Mouse (Mus musculus): ENCODE results near the gene Trmt61a. TPM values are rescaled to one million over a fixed set of nuclear protein-coding genes. Genes with fewer than 3 reads are reported as not detected.
"Not testable (repeated sequence)": the region's sequence is repeated elsewhere in the genome, so short reads cannot be mapped to it uniquely, and the experiment has no call there.

The Trmt61a gene
- polyA plus RNA-seq, 1 experiment from 2014 or later = 15.1 TPM

DNA sequence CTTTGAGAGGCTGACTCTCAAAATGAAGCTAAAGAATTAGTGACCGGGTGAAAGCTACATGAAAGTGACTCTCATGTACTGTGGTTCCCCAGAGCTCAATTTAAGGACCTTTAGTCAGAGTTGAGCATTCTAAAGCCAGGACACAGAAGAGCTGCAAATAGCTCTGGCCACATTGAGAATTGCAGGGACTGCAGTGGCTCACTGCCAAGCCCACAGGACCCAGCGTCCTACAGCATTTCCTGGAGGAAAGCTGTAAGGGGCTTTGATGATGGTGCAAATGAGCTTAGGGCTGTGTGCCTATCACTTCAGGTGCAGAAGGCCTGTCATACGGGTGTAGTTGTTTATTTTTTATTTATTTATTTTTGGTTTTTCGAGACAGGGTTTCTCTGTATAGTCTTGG lies 30.3 kb downstream of the Trmt61a start:
- no peak for DNase-seq (ENCODE audit: low spot score)
- Histone ChIP-seq H3K27me3 (ENCODE audit: insufficient read depth, poor library complexity, severe bottlenecking) (no peaks in the 10 kb centered on the region), H3K4me1 (replicated peaks) (peaks cover 28% of the 10 kb centered on the region), H3K9me3 (no peaks in the 10 kb centered on the region), H3K36me3 (peaks cover 56% of the 10 kb centered on the region), H3K4me3 (no peak overlapping the region), H3K27ac (no peak overlapping the region)
- 91% methylated on average over 4 of the region's 4 CpGs for WGBS

DNA sequence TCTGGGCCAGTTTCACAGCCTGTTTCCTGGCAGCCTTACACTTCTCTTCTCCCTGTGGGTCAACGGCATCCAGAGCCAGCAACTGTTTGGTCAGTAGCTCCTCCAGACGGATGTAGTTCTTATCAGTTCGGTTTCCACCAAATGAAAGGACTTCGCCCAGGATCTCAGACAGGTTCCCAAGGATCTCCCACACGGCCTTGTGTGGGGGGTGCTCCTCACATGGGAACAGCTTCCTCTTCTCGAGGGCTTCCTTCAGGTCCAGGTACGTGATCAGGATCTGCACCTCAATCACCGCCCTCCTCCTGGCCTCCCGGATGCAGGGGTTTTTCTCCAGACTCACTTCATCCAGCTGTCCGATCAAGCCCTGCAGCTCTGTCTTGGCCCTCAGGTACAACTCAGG lies 32.2 kb downstream of the Trmt61a start:
- no peak for DNase-seq (ENCODE audit: low spot score)
- Histone ChIP-seq H3K27ac (no peak overlapping the region), H3K4me1 (replicated peaks) (peaks cover 33% of the 10 kb centered on the region), H3K9me3 (no peaks in the 10 kb centered on the region), H3K27me3 (ENCODE audit: insufficient read depth, poor library complexity, severe bottlenecking) (no peaks in the 10 kb centered on the region), H3K4me3 (no peak overlapping the region), H3K36me3 (peaks cover 61% of the 10 kb centered on the region)
- 95% methylated on average over 10 of the region's 10 CpGs for WGBS

- no peaks in the 10 kb centered on the region for H3K27me3 ChIP-seq (ENCODE audit: insufficient read depth, poor library complexity, severe bottlenecking)
- peak overlapping the region; percentile 96 for H3K27ac ChIP-seq
- peaks cover 61% of the 10 kb centered on the region for H3K36me3 ChIP-seq
- 0 out of 2 replicates have a peak, but pooled peaks cover 3% of the 10 kb centered on the region for H3K9me3 ChIP-seq
- peak overlapping the region; percentile 99 for H3K4me3 ChIP-seq
- H3K4me1 ChIP-seq (replicated peaks) = peaks cover 27% of the 10 kb centered on the region
- DNase-seq (ENCODE audit: low spot score) = peak; percentile 46
- WGBS = under 1% methylated on average over 33 of the region's 33 CpGs
Observed at GRCm38 (mm10) chr12:111712476-111712875, 34.6 kb downstream of the Trmt61a start.

GRCm38 (mm10) chr12:111713004-111713651 lies 35.2 kb downstream of the Trmt61a start, which contains the start of the genes Bag5 and Apopt1:
Gene Bag5, minus strand, starts transcription at chr12:111713257.
Gene Apopt1, plus strand, starts transcription at chr12:111713261.
- DNase-seq (ENCODE audit: low spot score) = peak; percentile 92
- under 1% methylated on average over 86 of the region's 86 CpGs for WGBS
- H3K36me3 ChIP-seq = peaks cover 55% of the 10 kb centered on the region

DNA sequence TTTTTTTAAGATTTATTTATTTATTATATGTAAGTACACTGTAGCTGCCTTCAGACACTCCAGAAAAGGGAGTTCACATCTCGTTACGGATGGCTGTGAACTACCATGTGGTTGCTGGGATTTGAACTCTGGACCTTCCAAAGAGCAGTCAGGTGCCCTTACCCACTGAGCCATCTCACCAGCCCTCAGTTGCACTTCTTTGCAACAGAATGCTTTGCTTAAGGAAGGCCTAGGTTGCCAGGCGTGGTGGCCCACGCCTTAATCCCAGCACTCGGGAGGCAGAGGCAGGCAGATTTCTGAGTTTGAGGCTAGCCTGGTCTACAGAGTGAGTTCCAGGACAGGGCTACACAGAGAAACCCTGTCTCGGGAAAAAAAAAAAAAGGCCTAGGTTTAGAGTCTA lies 36.0 kb downstream of the Trmt61a start:
- not testable (repeated sequence) for DNase-seq (ENCODE audit: low spot score); H3K9me3 ChIP-seq; H3K27me3 ChIP-seq (ENCODE audit: insufficient read depth, poor library complexity, severe bottlenecking)
- peak overlapping the region; percentile 96 for H3K27ac ChIP-seq
- H3K4me1 ChIP-seq (replicated peaks) = peaks cover 36% of the 10 kb centered on the region
- H3K4me3 ChIP-seq = peak overlapping the region; percentile 99
- peaks cover 47% of the 10 kb centered on the region for H3K36me3 ChIP-seq
- WGBS = 82% methylated on average over 6 of the region's 6 CpGs

More at GRCm38 (mm10) chr12:111713004-111713651, 35.2 kb downstream of the Trmt61a start, which contains the start of the genes Bag5 and Apopt1:
- H3K27me3 ChIP-seq (ENCODE audit: insufficient read depth, poor library complexity, severe bottlenecking) = no peaks in the 10 kb centered on the region
- peaks cover 29% of the 10 kb centered on the region for H3K4me1 ChIP-seq (replicated peaks)
- H3K4me3 ChIP-seq = peak within 1 kb of the TSS; percentile 99
- H3K27ac ChIP-seq = peak within 1 kb of the TSS; percentile 96
- H3K9me3 ChIP-seq = 0 out of 2 replicates have a peak, but pooled peaks cover 3% of the 10 kb centered on the region

- WGBS = 97% methylated on average over 7 of the region's 7 CpGs
- no peak overlapping the region for H3K4me3 ChIP-seq
- H3K27ac ChIP-seq = no peak overlapping the region
- H3K9me3 ChIP-seq = 0 out of 2 replicates have a peak, but pooled peaks cover 3% of the 10 kb centered on the region
- H3K4me1 ChIP-seq (replicated peaks) = peaks cover 38% of the 10 kb centered on the region
- no peak for DNase-seq (ENCODE audit: low spot score)
- H3K36me3 ChIP-seq = peaks cover 21% of the 10 kb centered on the region
- no peaks in the 10 kb centered on the region for H3K27me3 ChIP-seq (ENCODE audit: insufficient read depth, poor library complexity, severe bottlenecking)
Observed at GRCm38 (mm10) chr12:111716505-111716904, 38.6 kb downstream of the Trmt61a start.

DNA sequence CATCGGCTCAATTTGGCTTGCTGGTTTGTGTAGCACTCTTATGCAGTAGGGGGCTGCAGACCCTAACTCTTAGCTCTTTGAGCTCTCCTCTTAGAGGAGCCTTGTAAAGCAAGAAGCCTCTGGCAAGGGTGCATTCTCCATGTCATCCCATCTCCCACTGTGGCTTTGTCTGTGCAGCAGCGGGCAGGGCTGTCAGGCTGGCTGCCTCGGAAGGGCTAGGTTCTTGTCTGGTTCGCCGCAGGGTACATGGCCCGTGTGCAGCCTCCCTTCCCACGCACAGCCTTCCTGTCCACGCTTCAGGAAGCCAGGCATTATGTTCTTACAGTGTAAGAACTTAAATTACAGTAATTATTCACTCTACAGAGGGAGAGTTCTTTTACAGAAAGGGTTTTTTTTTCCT lies 40.8 kb downstream of the Trmt61a start:
- DNase-seq (ENCODE audit: low spot score) = no peak
- Histone ChIP-seq H3K27ac (peak overlapping the region; percentile 75), H3K4me3 (no peak overlapping the region), H3K27me3 (ENCODE audit: insufficient read depth, poor library complexity, severe bottlenecking) (no peaks in the 10 kb centered on the region), H3K4me1 (replicated peaks) (peaks cover 30% of the 10 kb centered on the region), H3K9me3 (0 out of 2 replicates have a peak, but pooled peaks cover 3% of the 10 kb centered on the region), H3K36me3 (peaks cover 29% of the 10 kb centered on the region)
- 31% methylated on average over 8 of the region's 8 CpGs for whole genome bisulfite sequencing

GRCm38 (mm10) chr12:111720222-111720621 lies 42.3 kb downstream of the Trmt61a start:
- H3K36me3 ChIP-seq = peaks cover 38% of the 10 kb centered on the region
- 0 out of 2 replicates have a peak, but pooled peaks cover 3% of the 10 kb centered on the region for H3K9me3 ChIP-seq
- DNase-seq (ENCODE audit: low spot score) = no peak
- no peaks in the 10 kb centered on the region for H3K27me3 ChIP-seq (ENCODE audit: insufficient read depth, poor library complexity, severe bottlenecking)
- H3K27ac ChIP-seq = no peak overlapping the region
- H3K4me3 ChIP-seq = no peak overlapping the region
- peaks cover 28% of the 10 kb centered on the region for H3K4me1 ChIP-seq (replicated peaks)
- 82% methylated on average over 4 of the region's 4 CpGs for WGBS

- 74% methylated on average over 9 of the region's 9 CpGs for WGBS
Observed at GRCm38 (mm10) chr12:111722654-111723053, 44.7 kb downstream of the Trmt61a start.

DNA sequence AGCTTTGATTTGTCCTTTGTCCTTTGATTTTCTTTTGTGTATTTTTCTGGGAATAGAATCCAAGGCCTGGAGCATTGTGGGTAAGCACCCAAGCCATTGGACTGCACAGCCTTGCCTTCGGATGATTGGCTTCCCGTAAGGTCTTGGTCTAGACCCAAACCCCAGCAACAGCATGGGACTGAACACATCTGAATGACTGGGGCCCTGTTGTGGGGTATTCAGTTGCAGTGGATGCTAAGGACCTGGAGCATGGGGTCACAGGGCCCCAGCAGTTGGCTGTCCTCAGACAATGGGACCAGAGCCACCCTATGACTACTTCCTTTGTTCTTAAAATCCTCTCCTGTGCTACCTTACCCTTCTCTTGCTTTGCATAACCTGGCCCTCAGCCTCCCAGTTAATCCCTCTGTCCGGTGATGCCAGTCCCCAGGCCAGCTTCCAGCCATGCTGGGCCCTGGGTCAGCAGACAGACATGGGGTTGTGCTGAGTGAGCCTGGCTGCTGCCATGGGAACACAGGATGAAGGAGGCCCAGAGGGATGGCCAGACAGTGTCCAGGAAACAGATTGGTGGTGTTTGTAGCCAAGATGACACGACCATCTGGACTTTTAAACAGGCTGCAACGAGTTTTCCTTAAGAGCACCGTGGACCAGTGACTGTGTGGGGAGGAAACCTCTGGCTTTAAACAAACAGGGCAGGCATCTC lies 46.9 kb downstream of the Trmt61a start:
- Histone ChIP-seq H3K27ac (peak overlapping the region; percentile 82), H3K36me3 (peaks cover 64% of the 10 kb centered on the region), H3K9me3 (no peaks in the 10 kb centered on the region), H3K4me1 (replicated peaks) (peaks cover 24% of the 10 kb centered on the region), H3K4me3 (no peak overlapping the region), H3K27me3 (ENCODE audit: insufficient read depth, poor library complexity, severe bottlenecking) (no peaks in the 10 kb centered on the region)
- DNase-seq (ENCODE audit: low spot score) = peak; percentile 52
- 43% methylated on average over 6 of the region's 6 CpGs for WGBS

More at GRCm38 (mm10) chr12:111722654-111723053, 44.7 kb downstream of the Trmt61a start:
- H3K4me1 ChIP-seq (replicated peaks) = peaks cover 40% of the 10 kb centered on the region
- no peak overlapping the region for H3K4me3 ChIP-seq
- no peaks in the 10 kb centered on the region for H3K27me3 ChIP-seq (ENCODE audit: insufficient read depth, poor library complexity, severe bottlenecking)
- H3K27ac ChIP-seq = no peak overlapping the region
- peaks cover 46% of the 10 kb centered on the region for H3K36me3 ChIP-seq
- H3K9me3 ChIP-seq = no peaks in the 10 kb centered on the region
- DNase-seq (ENCODE audit: low spot score) = no peak

- H3K27me3 ChIP-seq (ENCODE audit: insufficient read depth, poor library complexity, severe bottlenecking) = no peaks in the 10 kb centered on the region
- H3K36me3 ChIP-seq = peaks cover 68% of the 10 kb centered on the region
- H3K9me3 ChIP-seq = no peaks in the 10 kb centered on the region
- H3K4me3 ChIP-seq = no peak overlapping the region
- peak overlapping the region; percentile 82 for H3K27ac ChIP-seq
- WGBS = 64% methylated on average over 12 of the region's 12 CpGs
- H3K4me1 ChIP-seq (replicated peaks) = peaks cover 24% of the 10 kb centered on the region
- no peak for DNase-seq (ENCODE audit: low spot score)
Observed at GRCm38 (mm10) chr12:111725338-111726121, 47.6 kb downstream of the Trmt61a start.

GRCm38 (mm10) chr12:111726122-111726463 lies 48.2 kb downstream of the Trmt61a start:
- H3K4me1 ChIP-seq (replicated peaks) = peaks cover 24% of the 10 kb centered on the region
- peaks cover 68% of the 10 kb centered on the region for H3K36me3 ChIP-seq
- WGBS = 64% methylated on average over 4 of the region's 4 CpGs
- H3K9me3 ChIP-seq = no peaks in the 10 kb centered on the region
- no peak overlapping the region for H3K4me3 ChIP-seq
- H3K27ac ChIP-seq = peak overlapping the region; percentile 82
- H3K27me3 ChIP-seq (ENCODE audit: insufficient read depth, poor library complexity, severe bottlenecking) = no peaks in the 10 kb centered on the region
- no peak for DNase-seq (ENCODE audit: low spot score)
